Mouse (Mus musculus) gastrocnemius, adult 2 months (tissue): ENCODE results near the gene Shroom3. TPM values are rescaled to one million over a fixed set of nuclear protein-coding genes. Genes with fewer than 3 reads are reported as not detected.

Experiments
- DNase-seq: peaks from one replicate; pipeline ENCODE4 v3.0.0; 2022
- H3K27ac ChIP-seq: fragments of 200-600 bp; 2 replicates; pipeline ENCODE4 v1.8.1; 2022; ENCODE audit warnings: mild to moderate bottlenecking
- H3K4me3 ChIP-seq: fragments of 200-600 bp; 2 replicates; pipeline ENCODE4 v1.8.1; 2022; ENCODE audit warnings: mild to moderate bottlenecking, moderate library complexity
- CTCF ChIP-seq: fragments of 200-600 bp; IDR thresholded peaks from 2 replicates; pipeline ENCODE4 v1.8.1; 2022; ENCODE audit warnings: antibody characterized with exemption, mild to moderate bottlenecking, moderate library complexity
- intact Hi-C: fragments of 180-260 bp; cut with DNase I; formaldehyde crosslinking; loops from one replicate; pipeline ENCODE4 v1.15.1; 2025
- total RNA-seq, 2 experiments: library from RNA; stranded (reverse); gene quantifications; 2 replicates each; pipeline ENCODE4 v1.2.3; 2021

The Shroom3 gene
- total RNA-seq, 2 experiments from 2014 or later, result 0.53 to 1.2 TPM

DNA sequence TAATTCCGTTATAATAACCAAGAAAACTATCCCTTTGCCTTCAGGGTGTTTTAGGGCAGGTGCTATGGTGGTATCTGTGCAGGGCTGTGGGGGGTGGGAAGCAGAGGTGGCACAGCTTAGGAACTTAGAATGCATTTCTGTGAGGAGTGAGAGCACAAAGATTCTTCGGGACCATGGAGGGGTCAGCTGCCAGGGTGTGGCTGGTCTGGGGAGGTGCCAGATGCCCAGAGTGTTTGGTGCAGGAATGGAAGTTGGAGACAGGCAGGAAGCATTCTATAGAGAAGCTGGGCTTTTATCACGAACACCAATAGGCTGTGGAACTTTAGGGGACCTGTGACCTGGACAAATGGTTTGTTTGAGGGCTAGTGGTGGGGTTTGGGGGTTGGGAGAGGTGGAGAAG lies 58.6 kb downstream of the Shroom3 start:
- intact Hi-C loops, result no loop called here
- Histone ChIP-seq H3K27ac (no peak overlapping the region), H3K4me3 (no peak overlapping the region)
- DNase-seq, result no peak
- no peak for TF ChIP-seq CTCF

DNA sequence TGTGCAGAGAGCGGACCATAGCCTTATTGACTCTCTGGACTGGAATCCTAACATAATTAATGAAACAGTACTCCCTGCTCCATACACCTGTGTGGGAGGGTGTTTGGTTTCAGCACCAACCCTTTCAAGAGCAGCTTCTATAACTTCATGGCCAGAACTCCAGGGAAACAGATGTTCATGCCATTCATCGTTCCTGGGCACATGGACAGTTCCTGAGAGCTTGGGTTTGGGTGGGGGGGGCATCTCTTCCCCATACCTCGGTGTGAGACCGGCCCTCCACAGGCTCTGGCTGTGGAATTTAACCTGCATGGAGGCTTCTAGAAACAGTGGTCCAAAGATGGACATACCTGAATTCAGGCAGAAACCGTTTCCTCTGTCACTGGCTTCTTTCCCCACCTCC lies 59.5 kb downstream of the Shroom3 start:
- no peak for TF ChIP-seq CTCF
- H3K4me3 ChIP-seq, result no peak overlapping the region
- intact Hi-C loops, result no loop called here

DNA sequence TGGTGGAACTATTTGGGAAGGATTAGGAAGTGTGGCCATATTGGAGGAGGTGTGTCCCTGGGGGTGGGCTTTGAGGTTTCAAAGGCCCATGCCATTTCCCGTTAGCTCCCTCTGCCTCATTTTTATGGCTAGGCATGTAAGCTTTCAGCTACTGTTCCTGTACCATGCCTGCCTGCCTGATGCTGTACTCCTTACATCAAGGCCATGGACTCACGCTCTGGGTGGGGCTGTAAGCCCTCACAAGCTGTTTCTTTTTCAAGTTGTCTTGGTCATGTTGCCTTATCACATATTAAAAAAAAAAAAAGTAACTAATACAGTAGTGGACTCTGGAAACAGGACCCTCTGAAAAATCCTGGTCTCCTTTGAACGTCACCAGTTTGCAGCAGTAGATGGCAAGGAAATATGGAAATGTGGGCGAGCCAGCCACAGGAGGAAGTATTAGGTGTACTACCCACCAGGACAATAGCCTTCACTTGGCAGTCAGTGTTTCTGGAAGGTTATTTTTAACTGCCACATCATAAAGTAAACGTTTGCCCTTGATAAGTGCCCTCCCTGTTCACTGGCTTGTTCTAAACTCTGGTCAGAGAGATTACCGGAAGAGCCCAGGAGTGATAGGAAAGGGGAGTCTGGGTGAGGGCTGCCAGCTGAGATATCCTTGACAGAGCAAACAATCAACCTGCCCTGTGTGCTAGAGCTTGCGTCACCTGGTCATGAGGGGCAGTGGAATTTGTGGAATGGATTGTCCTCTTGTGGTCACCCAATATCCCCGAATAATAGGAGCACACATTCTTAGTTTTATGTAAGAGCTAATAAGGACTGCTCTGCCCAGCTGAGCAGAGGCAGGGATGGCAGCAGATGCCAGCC lies 62.4 kb downstream of the Shroom3 start:
- no peak for DNase-seq
- intact Hi-C loops, result no loop called here
- H3K4me3 ChIP-seq, result no peak overlapping the region
- TF ChIP-seq CTCF, result no peak
- no peak overlapping the region for H3K27ac ChIP-seq

More for the DNA sequence above, 59.5 kb downstream of the Shroom3 start:
- no peak overlapping the region for H3K27ac ChIP-seq
- DNase-seq, result no peak

DNA sequence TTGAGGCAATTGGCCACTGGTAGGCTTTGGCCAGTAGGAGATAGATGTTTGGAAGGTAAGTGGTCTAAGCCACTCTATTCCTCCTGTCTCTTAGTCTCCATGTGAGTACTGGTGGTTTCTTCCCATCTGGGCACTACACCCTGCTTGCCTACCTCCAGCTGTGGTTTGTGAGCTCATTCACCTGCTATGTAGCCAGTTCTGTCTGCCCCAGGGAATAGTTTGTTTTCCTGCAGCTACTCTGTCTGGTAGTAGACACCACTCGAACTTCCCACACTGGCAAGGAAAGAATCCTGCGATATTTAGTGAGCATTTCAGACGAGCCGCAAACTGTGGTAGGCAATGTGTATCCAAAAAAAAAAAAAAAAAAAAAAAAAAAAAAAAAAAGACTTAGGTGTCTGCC lies 68.3 kb downstream of the Shroom3 start:
- DNase-seq, result no peak
- intact Hi-C loops, result no loop called here
- TF ChIP-seq CTCF, result no peak
- H3K27ac ChIP-seq, result no peak overlapping the region
- H3K4me3 ChIP-seq, result no peak overlapping the region

DNA sequence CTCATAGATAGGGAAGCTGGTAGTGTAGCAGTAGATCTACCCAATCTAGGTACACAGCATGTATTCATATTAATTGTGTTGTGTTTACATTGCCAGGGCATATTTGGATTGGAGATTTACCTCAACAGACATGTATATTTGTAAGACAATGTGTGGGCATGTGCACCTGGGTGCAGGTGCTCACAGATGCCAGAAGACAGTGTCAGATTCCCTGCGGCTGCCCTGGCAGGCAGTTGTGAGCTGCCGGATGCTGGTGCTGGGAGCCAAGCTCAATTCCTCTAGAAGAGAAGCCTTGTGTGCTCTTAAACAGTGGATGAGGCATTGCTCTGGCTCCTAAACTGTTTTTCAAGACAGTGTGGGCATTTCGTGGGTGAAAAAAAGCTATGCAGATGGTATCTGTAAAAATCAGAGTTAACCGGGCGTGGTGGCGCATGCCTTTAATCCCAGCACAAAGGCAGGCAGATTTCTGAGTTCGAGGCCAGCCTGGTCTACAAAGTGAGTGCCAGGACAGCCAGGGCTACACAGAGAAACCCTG lies 72.1 kb downstream of the Shroom3 start:
- DNase-seq, result no peak
- Histone ChIP-seq H3K27ac (no peak overlapping the region), H3K4me3 (no peak overlapping the region)
- intact Hi-C loops, result no loop called here
- no peak for TF ChIP-seq CTCF

DNA sequence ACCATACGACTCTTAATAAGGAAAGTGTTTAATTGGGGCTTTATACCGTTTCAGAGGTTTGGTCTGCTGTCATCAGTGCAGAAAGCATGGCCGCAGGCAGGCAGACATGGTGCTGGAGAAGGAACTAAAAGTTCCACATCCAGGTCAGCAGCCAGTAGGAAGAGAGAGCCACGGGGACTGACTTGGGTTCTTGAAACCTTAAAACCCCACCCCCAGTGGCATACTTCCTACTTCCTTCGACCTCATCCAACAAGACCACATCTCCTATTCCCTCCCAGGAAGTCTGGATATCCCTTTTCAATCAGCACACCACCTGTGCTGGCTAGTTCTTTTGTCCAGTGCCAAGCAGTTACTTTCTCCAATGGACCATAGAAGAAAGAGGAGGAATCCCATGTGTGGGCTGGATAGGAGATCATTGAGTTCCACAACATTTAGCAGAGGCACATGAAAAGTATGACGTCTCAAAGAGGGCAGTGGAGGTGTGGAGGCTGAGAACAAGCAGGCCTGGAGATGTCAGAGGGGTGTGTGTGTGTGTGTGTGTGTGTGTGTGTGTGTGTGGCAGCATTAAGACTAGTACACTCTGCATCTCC lies 76.0 kb downstream of the Shroom3 start:
- H3K27ac ChIP-seq, result no peak overlapping the region

DNA sequence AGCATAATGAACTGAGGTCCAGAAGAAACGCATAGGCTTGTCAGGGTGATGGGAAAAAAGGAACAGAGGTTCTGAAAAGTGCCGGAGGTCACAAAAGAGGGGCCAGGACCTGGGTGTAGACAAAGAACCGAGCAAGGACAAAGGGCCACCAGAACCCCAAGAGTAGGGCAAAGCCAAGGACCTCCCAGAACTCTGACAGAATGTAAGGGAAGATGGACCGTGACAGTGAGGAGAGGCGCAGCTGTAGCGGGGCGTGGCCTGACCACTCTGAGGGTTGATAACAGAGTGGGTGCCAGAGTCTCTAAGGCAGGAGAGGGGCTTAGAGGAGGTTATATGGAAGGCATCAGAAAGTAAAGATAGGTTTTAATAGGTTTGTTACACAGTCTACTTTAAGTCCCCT lies 77.3 kb downstream of the Shroom3 start:
- no peak overlapping the region for H3K27ac ChIP-seq
- intact Hi-C loops, result no loop called here
- DNase-seq, result no peak
- H3K4me3 ChIP-seq, result no peak overlapping the region
- no peak for TF ChIP-seq CTCF

More for the DNA sequence above, 76.0 kb downstream of the Shroom3 start:
- no peak for DNase-seq
- H3K4me3 ChIP-seq, result no peak overlapping the region
- intact Hi-C loops, result no loop called here
- no peak for TF ChIP-seq CTCF

DNA sequence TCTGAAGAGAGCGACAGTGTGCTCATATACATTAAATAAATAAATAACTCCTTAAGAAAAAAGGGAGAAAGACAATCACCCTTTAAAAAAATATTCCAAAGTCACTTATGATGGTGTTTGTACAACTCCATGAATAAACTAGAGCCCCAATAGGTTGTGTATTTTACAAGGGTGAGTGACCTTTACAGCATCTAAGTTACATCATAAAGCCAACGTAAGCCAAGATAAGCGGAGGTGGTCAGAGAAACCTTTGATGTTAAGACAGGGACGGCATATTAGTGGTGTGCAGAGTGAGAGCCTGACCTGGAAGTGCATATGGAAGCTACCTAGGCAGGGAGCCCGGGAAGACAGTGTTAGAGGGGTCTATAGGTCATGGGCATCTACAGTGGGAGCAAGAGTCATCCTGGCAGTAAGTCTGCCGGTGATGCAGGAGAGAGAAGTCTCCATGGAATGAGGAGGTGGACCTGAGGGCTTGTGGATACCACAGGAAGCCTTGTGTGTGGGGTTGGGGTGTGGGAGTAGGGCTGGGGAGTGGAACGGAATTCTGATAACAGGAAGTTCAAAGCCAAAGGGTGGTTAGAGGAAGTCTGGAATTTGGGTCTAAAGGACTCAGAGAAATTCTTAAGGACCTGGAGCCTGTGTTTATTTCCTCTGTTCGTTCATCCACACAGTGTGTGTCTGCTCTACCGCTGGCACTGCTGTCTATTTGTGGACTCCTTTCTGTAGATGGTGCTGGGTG lies 78.5 kb downstream of the Shroom3 start:
- Histone ChIP-seq H3K4me3 (no peak overlapping the region), H3K27ac (no peak overlapping the region)
- TF ChIP-seq CTCF, result no peak
- intact Hi-C loops, result no loop called here
- no peak for DNase-seq

DNA sequence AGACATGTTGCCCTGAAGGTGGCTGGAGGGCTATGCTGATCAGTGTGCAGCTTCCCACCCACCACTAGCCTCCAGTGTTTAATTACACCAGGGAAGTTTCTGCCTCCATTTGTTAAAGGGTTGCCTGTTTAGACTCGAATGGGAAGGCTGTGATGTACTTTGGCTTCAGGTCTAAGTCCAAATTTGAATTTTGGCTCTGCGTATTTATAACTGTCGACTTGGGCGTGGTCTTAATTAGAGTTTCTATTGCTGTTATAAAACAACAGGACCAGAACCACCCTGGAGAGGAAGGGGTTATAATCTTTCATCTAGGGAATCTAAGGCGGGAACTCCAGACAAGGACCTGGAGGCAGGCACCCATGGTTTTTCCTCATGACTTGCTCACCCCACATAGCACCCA lies 79.2 kb downstream of the Shroom3 start:
- no peak overlapping the region for H3K27ac ChIP-seq
- no peak for DNase-seq
- intact Hi-C loops, result no loop called here
- no peak for TF ChIP-seq CTCF
- no peak overlapping the region for H3K4me3 ChIP-seq

DNA sequence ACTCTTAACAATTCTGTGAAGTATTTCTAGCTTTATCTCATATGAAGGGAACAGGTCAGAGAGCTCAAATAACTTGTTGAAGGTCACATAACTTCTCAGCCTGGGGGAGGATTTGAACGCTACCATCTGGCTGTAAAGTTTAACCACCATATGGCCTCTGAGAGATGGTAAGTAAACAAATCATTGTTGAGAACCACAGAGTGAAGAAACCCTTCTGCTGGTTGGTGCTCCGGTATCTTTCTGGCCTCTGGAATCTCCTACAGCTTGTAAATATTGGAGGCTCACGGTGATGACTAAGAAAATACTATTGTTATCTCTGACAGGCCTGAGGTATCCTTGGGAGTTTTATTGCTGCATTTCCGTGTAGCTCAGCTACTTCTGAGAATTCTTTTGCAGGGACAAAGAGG lies 80.3 kb downstream of the Shroom3 start:
- Histone ChIP-seq H3K4me3 (no peak overlapping the region), H3K27ac (no peak overlapping the region)
- no peak for TF ChIP-seq CTCF
- intact Hi-C loops, result no loop called here
- no peak for DNase-seq

DNA sequence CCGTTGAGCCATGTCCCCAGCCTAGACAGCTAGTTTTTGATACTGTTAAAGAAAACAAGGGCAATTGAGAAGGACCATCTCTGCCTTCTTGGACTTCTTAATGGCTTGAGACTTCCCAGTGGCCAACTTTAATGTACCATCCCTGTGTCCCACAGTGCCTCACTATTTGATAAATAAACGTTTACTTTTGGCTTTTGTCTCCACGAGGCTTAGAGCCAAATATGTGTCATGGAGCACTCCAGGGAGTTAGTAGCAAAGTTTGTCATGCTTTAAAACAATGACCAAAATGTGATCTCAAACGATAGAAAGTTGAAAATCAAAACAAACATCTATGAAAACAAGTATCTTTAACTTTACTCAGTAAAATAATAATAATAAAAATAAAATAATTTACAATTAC lies 83.1 kb downstream of the Shroom3 start:
- H3K27ac ChIP-seq, result no peak overlapping the region
- intact Hi-C loops, result no loop called here
- TF ChIP-seq CTCF, result no peak
- no peak for DNase-seq
- no peak overlapping the region for H3K4me3 ChIP-seq

DNA sequence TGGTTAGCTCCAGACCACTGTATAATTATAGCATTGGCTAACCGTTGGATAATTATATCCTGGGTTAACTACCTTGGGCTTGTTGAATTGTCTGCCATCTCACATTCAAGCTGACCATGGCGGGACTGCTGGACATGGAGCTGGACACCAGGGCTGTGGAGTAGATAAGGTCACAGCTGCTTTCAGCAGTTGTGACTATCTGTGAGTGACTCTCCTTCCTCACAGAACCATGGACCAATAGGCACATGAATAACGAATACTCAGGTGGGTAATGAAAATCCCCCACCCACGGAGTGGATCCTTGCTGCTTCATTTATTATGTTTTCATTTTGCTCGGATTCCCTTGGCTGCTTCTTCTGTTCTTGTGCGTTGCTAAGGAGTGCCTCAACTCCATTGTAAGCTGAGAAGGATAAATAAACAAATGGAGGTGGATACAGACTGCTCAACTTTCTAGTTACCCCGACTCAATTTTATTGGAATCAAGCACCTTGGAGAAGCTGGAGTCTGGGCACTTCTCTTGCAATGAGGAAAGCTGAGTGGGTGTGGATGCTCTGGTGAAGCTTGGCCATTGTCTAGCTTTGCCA lies 84.1 kb downstream of the Shroom3 start:
- DNase-seq, result no peak
- H3K4me3 ChIP-seq, result no peak overlapping the region
- no peak for TF ChIP-seq CTCF
- H3K27ac ChIP-seq, result no peak overlapping the region
- intact Hi-C loops, result no loop called here

DNA sequence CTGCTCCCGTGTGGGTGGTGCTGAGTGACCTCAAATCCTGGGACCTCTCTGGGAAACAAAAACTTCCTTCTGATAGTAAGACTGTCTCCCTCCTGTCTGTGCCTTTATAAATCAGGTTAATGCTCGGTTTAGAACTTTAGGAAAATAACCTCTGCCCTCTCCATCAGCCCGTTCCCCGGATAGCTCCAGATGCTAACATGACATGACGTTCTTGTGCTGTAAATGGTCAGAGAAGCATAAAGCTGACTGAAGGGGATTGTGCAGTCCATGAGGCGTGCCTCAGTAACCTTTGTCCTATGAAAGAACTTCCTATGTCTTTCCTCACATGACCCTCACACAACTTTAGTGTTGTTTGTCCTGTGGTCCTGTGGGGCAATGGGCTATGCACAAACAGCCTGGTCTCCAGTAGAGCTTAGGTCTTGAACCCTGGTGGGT lies 84.6 kb downstream of the Shroom3 start:
- H3K4me3 ChIP-seq, result no peak overlapping the region
- DNase-seq, result no peak
- intact Hi-C loops, result no loop called here
- no peak overlapping the region for H3K27ac ChIP-seq
- no peak for TF ChIP-seq CTCF
